Comparison of ENCODE assay signal across 10 mouse cellular contexts in the genomic region with DNA sequence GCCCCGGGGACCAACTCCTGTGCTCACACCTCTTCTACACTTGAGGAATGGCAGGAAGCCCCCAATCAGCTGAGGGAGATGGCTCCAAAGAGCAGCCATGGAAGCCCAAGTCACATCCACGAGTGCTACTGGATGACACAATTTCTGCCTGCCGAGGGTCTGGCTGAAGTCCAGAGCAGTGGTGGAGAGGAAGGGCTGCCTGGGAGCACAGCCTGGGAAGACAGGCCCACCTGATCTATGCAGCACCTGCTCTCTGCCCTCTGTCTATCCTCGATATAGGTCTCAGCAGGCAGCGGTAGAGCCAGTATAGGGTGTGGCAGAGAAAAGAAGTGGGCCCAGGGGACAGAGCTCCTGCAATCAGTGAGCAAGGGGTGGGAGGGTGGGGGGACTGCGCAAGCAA. TPM values are rescaled to one million over a fixed set of nuclear protein-coding genes. Genes with fewer than 3 reads are reported as not detected.
A peak's percentile ranks its signal among the peaks of the same experiment; 100 is the strongest.
DNase-seq lines count a peak whose midpoint lies in the region; ATAC-seq and TF ChIP-seq lines count a peak whose summit lies in the region.
"Had no signal": no experiment of that assay in that cellular context is flagged by ENCODE, and none has a peak within 500 bp of the region (broad histone marks: within the 10 kb centered on the region; RNA-seq: fewer than 3 reads in every experiment).

No protein-coding gene starts in this region.

- H3K4me2 ChIP-seq in heart, embryonic 13.5 days: peak overlapping the region; percentile 74
- H3K4me2 ChIP-seq in liver, embryonic 15.5 days: peak overlapping the region; percentile 83

- peaks cover 89% of the 10 kb centered on the region for H3K4me1 ChIP-seq in heart, embryonic 13.5 days
- peaks cover 80% of the 10 kb centered on the region for H3K4me1 ChIP-seq in liver, embryonic 15.5 days (replicated peaks)

- H3K9me3 ChIP-seq in heart, embryonic 13.5 days: no peaks in the 10 kb centered on the region
- no peaks in the 10 kb centered on the region for H3K9me3 ChIP-seq in liver, embryonic 15.5 days (replicated peaks)

- no peak for TF ChIP-seq CTCF in left cerebral cortex, adult 2 months (IDR thresholded peaks at IDR 0.05)

- peak overlapping the region; percentile 88 for H3K9ac ChIP-seq in heart, embryonic 13.5 days
- H3K9ac ChIP-seq in liver, embryonic 15.5 days: peak overlapping the region; percentile 66

- 38% methylated on average over 6 of the region's 6 CpGs for WGBS in heart, embryonic 13.5 days
- 31% methylated on average over 6 of the region's 6 CpGs for WGBS in liver, embryonic 15.5 days (ENCODE audit: insufficient replicate concordance)

- no peaks in the 10 kb centered on the region for H3K27me3 ChIP-seq in heart, embryonic 13.5 days (replicated peaks)
- H3K27me3 ChIP-seq in liver, embryonic 15.5 days: no peaks in the 10 kb centered on the region

- H3K36me3 ChIP-seq in heart, embryonic 13.5 days: peaks cover 29% of the 10 kb centered on the region
- peaks cover 34% of the 10 kb centered on the region for H3K36me3 ChIP-seq in liver, embryonic 15.5 days (replicated peaks)

- peak; percentile 54 for DNase-seq in adrenal gland, postnatal 10 days
- no peak for DNase-seq in adrenal gland, adult 8-10 months
- DNase-seq in left cerebral cortex, adult 2 months (ENCODE audit: extremely low spot score in 1 of 2, low spot score in 2 of 2): no peak
- DNase-seq in left cerebral cortex, postnatal 10 days (ENCODE audit: extremely low spot score in 1 of 2, low spot score in 2 of 2): no peak
- no peak for DNase-seq in thymus, postnatal 25 days
- DNase-seq: layer of hippocampus, postnatal 36 days had no signal

- no peak for ATAC-seq in heart, embryonic 13.5 days (ENCODE audit: extremely low read depth, insufficient number of reproducible peaks, low FRiP score, low TSS enrichment)
- ATAC-seq in liver, embryonic 15.5 days (ENCODE audit: insufficient read depth): no peak
- no peak for ATAC-seq in frontal cortex, adult (ENCODE audit: low TSS enrichment)

- H3K4me3 ChIP-seq in left cerebral cortex, adult 2 months: no peak overlapping the region
- no peak overlapping the region for H3K4me3 ChIP-seq in heart, embryonic 13.5 days
- peak overlapping the region; percentile 54; the same call in 1 of the 2 replicates for H3K4me3 ChIP-seq in liver, embryonic 15.5 days (replicated peaks)

- intact Hi-C loops in left cerebral cortex, adult 2 months (cut with DNase I): loop anchor here (1.0 to 5.0 kb wide), 3 partner anchors 39 to 875 kb away; a partner anchor contains a TSS
- intact Hi-C loops in left cerebral cortex, postnatal 10 days (cut with DNase I): no loop called here

- H3K27ac ChIP-seq in left cerebral cortex, adult 2 months: peak overlapping the region; percentile 70
- peak overlapping the region; percentile 99 for H3K27ac ChIP-seq in heart, embryonic 13.5 days (replicated peaks)
- peak overlapping the region; percentile 90 for H3K27ac ChIP-seq in liver, embryonic 15.5 days (replicated peaks)

RNA-seq across cellular contexts. Expression of a gene that starts 1.3 kb away (rescaled TPM):
- not detected for total RNA-seq in adrenal gland, postnatal 10 days (2021)
- total RNA-seq in adrenal gland, adult 8-10 months (2022): not detected
- total RNA-seq in left cerebral cortex, adult 2 months (2021): not detected
- total RNA-seq in left cerebral cortex, postnatal 10 days (2021): not detected
- polyA plus RNA-seq in heart, embryonic 13.5 days (2015; fragmentation: Nextera tagmentation; extraction: Ambion mirVana): 1.6 and 2.2 TPM in 2 replicates
- polyA plus RNA-seq in liver, embryonic 15.5 days (2015; fragmentation: Nextera tagmentation; extraction: Ambion mirVana): 0.89 and 1.1 TPM in 2 replicates
- total RNA-seq: layer of hippocampus, postnatal 36 days had no signal
- polyA plus RNA-seq: testis, adult 2 months had no signal

RNA-seq across cellular contexts. Expression of a gene that starts 14.7 kb away (rescaled TPM):
- 10 to 100 TPM; 30.8 to 36.7 TPM for total RNA-seq in adrenal gland, postnatal 10 days (2021)
- 10 to 100 TPM in 2 of 4 experiments, 1 to 10 TPM in 2; 7.7 to 13.1 (median 9.1) TPM for total RNA-seq in adrenal gland, adult 8-10 months (2022)
- total RNA-seq in left cerebral cortex, adult 2 months (2021): 10 to 100 TPM; 16.5 to 21.5 TPM
- total RNA-seq in left cerebral cortex, postnatal 10 days (2021): 10 to 100 TPM; 24.6 to 26.0 TPM
- 603 and 654 TPM in 2 replicates for polyA plus RNA-seq in heart, embryonic 13.5 days (2015; fragmentation: Nextera tagmentation; extraction: Ambion mirVana)
- 15.2 and 17.1 TPM in 2 replicates for polyA plus RNA-seq in liver, embryonic 15.5 days (2015; fragmentation: Nextera tagmentation; extraction: Ambion mirVana)

RNA-seq across cellular contexts. Expression of a gene that starts 19.8 kb away (rescaled TPM):
- under 1 TPM; 0.18 to 0.27 TPM for total RNA-seq in adrenal gland, postnatal 10 days (2021)
- total RNA-seq in adrenal gland, adult 8-10 months (2022): 1 to 10 TPM; 1.0 to 4.2 (median 2.6) TPM
- 10 to 100 TPM; 47.9 to 59.9 TPM for total RNA-seq in left cerebral cortex, adult 2 months (2021)
- 10 to 100 TPM; 29.6 to 33.0 TPM for total RNA-seq in left cerebral cortex, postnatal 10 days (2021)
- not detected in 2 replicates for polyA plus RNA-seq in heart, embryonic 13.5 days (2015; fragmentation: Nextera tagmentation; extraction: Ambion mirVana)
- polyA plus RNA-seq in liver, embryonic 15.5 days (2015; fragmentation: Nextera tagmentation; extraction: Ambion mirVana): 0.13 TPM in 1 of 2 replicates, not detected in the other

RNA-seq across cellular contexts. Expression of a gene that starts 28.8 kb away (rescaled TPM):
- 10 to 100 TPM; 64.4 to 72.1 TPM for total RNA-seq in adrenal gland, postnatal 10 days (2021)
- total RNA-seq in adrenal gland, adult 8-10 months (2022): 10 to 100 TPM; 47.7 to 87.4 (median 66.3) TPM
- total RNA-seq in left cerebral cortex, adult 2 months (2021): 100 to 1,000 TPM; 553 to 561 TPM
- 100 to 1,000 TPM; 251 to 255 TPM for total RNA-seq in left cerebral cortex, postnatal 10 days (2021)
- 37.9 and 43.4 TPM in 2 replicates for polyA plus RNA-seq in heart, embryonic 13.5 days (2015; fragmentation: Nextera tagmentation; extraction: Ambion mirVana)
- 21.2 and 26.6 TPM in 2 replicates for polyA plus RNA-seq in liver, embryonic 15.5 days (2015; fragmentation: Nextera tagmentation; extraction: Ambion mirVana)

Comparison
In these comparisons a context has a peak if more than half of its experiments do, and no peak if none do; other contexts are left out.
1. RNA of a gene that starts 19.8 kb away (total RNA-seq): 47.9 to 59.9 TPM in left cerebral cortex, adult 2 months and 29.6 to 33.0 TPM in left cerebral cortex, postnatal 10 days; 1.0 to 4.2 TPM in adrenal gland, adult 8-10 months and 0.18 to 0.27 TPM in adrenal gland, postnatal 10 days; every median in the first group is over 4 times any median in the second.
2. Peak in every context shown above with its lines, with median percentiles within 50 percentile points of each other: H3K27ac ChIP-seq.